Mouse (Mus musculus): ENCODE results near the gene Sco1. TPM values are rescaled to one million over a fixed set of nuclear protein-coding genes. Genes with fewer than 3 reads are reported as not detected.
A peak's percentile ranks its signal among the peaks of the same experiment; 100 is the strongest.

The Sco1 gene
- polyA plus RNA-seq, 1 experiment: 3.5 TPM

GRCm38 (mm10) chr11:67039799-67040198 is 12.7 kb upstream of the Sco1 start:
- no peak for DNase-seq
- Histone ChIP-seq H3K4me3 (replicated peaks; ENCODE audit: extremely low read depth, low read depth, low read length) (no peak overlapping the region), H3K4me1 (ENCODE audit: control insufficient read depth, insufficient read depth, low read length) (no peaks in the 10 kb centered on the region)
- TF ChIP-seq CTCF (IDR thresholded peaks at IDR 0.05; ENCODE audit: insufficient read depth, low read length) (0 out of 2 replicates have a peak, but pooled peaks have one; percentile 10), POLR2A (IDR thresholded peaks at IDR 0.05; ENCODE audit: borderline replicate concordance, extremely low read depth, low read depth, low read length) (no peak)
- WGBS: 90% methylated on average over 3 of the region's 3 CpGs

GRCm38 (mm10) chr11:67040483-67040882 is 12.0 kb upstream of the Sco1 start:
- 92% methylated on average over 6 of the region's 6 CpGs for WGBS
- no peak for TF ChIP-seq POLR2A (IDR thresholded peaks at IDR 0.05; ENCODE audit: borderline replicate concordance, extremely low read depth, low read depth, low read length)
- TF ChIP-seq CTCF (IDR thresholded peaks at IDR 0.05; ENCODE audit: insufficient read depth, low read length): no peak
- no peak for DNase-seq
- no peak overlapping the region for H3K4me3 ChIP-seq (replicated peaks; ENCODE audit: extremely low read depth, low read depth, low read length)
- peaks cover 4% of the 10 kb centered on the region; the same call in 1 of the 2 replicates for H3K4me1 ChIP-seq (ENCODE audit: control insufficient read depth, insufficient read depth, low read length)

- H3K4me1 ChIP-seq (ENCODE audit: control insufficient read depth, insufficient read depth, low read length): peaks cover 6% of the 10 kb centered on the region; the same call in 1 of the 2 replicates
- 63% methylated on average over 8 of the region's 8 CpGs for WGBS
- H3K4me3 ChIP-seq (replicated peaks; ENCODE audit: extremely low read depth, low read depth, low read length): no peak overlapping the region
- DNase-seq: no peak
- TF ChIP-seq POLR2A (IDR thresholded peaks at IDR 0.05; ENCODE audit: borderline replicate concordance, extremely low read depth, low read depth, low read length) (no peak), CTCF (IDR thresholded peaks at IDR 0.05; ENCODE audit: insufficient read depth, low read length) (no peak)
These were observed 9.5 kb upstream of the Sco1 start for GRCm38 (mm10) chr11:67043007-67043406.

GRCm38 (mm10) chr11:67044959-67045358 is 7.5 kb upstream of the Sco1 start:
- DNase-seq: no peak
- WGBS: 63% methylated on average over 6 of the region's 6 CpGs
- TF ChIP-seq CTCF (IDR thresholded peaks at IDR 0.05; ENCODE audit: insufficient read depth, low read length) (no peak), POLR2A (IDR thresholded peaks at IDR 0.05; ENCODE audit: borderline replicate concordance, extremely low read depth, low read depth, low read length) (no peak; the same call in 1 of the 2 replicates)
- H3K4me1 ChIP-seq (ENCODE audit: control insufficient read depth, insufficient read depth, low read length): peaks cover 6% of the 10 kb centered on the region; the same call in 1 of the 2 replicates
- no peak overlapping the region for H3K4me3 ChIP-seq (replicated peaks; ENCODE audit: extremely low read depth, low read depth, low read length)

GRCm38 (mm10) chr11:67047199-67047598 is 5.3 kb upstream of the Sco1 start:
- WGBS: 69% methylated on average over 5 of the region's 5 CpGs
- no peak for TF ChIP-seq CTCF (IDR thresholded peaks at IDR 0.05; ENCODE audit: insufficient read depth, low read length)
- TF ChIP-seq POLR2A (IDR thresholded peaks at IDR 0.05; ENCODE audit: borderline replicate concordance, extremely low read depth, low read depth, low read length): no peak
- peaks cover 6% of the 10 kb centered on the region; the same call in 1 of the 2 replicates for H3K4me1 ChIP-seq (ENCODE audit: control insufficient read depth, insufficient read depth, low read length)
- no peak overlapping the region for H3K4me3 ChIP-seq (replicated peaks; ENCODE audit: extremely low read depth, low read depth, low read length)
- no peak for DNase-seq

GRCm38 (mm10) chr11:67048496-67048895 is 4.0 kb upstream of the Sco1 start:
- TF ChIP-seq CTCF (IDR thresholded peaks at IDR 0.05; ENCODE audit: insufficient read depth, low read length): no peak
- Histone ChIP-seq H3K4me1 (ENCODE audit: control insufficient read depth, insufficient read depth, low read length) (peaks cover 8% of the 10 kb centered on the region; the same call in 1 of the 2 replicates), H3K4me3 (replicated peaks; ENCODE audit: extremely low read depth, low read depth, low read length) (no peak overlapping the region)
- WGBS: 79% methylated on average over 8 of the region's 8 CpGs
- DNase-seq: no peak

- no peak overlapping the region for H3K4me3 ChIP-seq (replicated peaks; ENCODE audit: extremely low read depth, low read depth, low read length)
These were observed 3.2 kb upstream of the Sco1 start for GRCm38 (mm10) chr11:67049256-67049655.

GRCm38 (mm10) chr11:67051676-67052320 is 672 bp upstream of the Sco1 start:
- DNase-seq: no peak
- H3K4me1 ChIP-seq (ENCODE audit: control insufficient read depth, insufficient read depth, low read length): peaks cover 2% of the 10 kb centered on the region; the same call in 1 of the 2 replicates
- WGBS: 6% methylated on average over 16 of the region's 16 CpGs
- peak overlapping the region; percentile 92 for H3K4me3 ChIP-seq (replicated peaks; ENCODE audit: extremely low read depth, low read depth, low read length)
- no peak for TF ChIP-seq CTCF (IDR thresholded peaks at IDR 0.05; ENCODE audit: insufficient read depth, low read length)
- TF ChIP-seq POLR2A (IDR thresholded peaks at IDR 0.05; ENCODE audit: borderline replicate concordance, extremely low read depth, low read depth, low read length): no peak

More at GRCm38 (mm10) chr11:67049256-67049655, 3.2 kb upstream of the Sco1 start:
- DNase-seq: no peak
- peaks cover 8% of the 10 kb centered on the region; the same call in 1 of the 2 replicates for H3K4me1 ChIP-seq (ENCODE audit: control insufficient read depth, insufficient read depth, low read length)
- TF ChIP-seq POLR2A (IDR thresholded peaks at IDR 0.05; ENCODE audit: borderline replicate concordance, extremely low read depth, low read depth, low read length): no peak
- TF ChIP-seq CTCF (IDR thresholded peaks at IDR 0.05; ENCODE audit: insufficient read depth, low read length): no peak
- WGBS: 77% methylated on average over 3 of the region's 3 CpGs

GRCm38 (mm10) chr11:67054754-67055365 is 2.4 kb downstream of the Sco1 start:
- TF ChIP-seq CTCF (IDR thresholded peaks at IDR 0.05; ENCODE audit: insufficient read depth, low read length) (no peak), POLR2A (IDR thresholded peaks at IDR 0.05; ENCODE audit: borderline replicate concordance, extremely low read depth, low read depth, low read length) (no peak)
- H3K4me1 ChIP-seq (ENCODE audit: control insufficient read depth, insufficient read depth, low read length): peaks cover 2% of the 10 kb centered on the region; the same call in 1 of the 2 replicates
- 85% methylated on average over 8 of the region's 8 CpGs for WGBS

GRCm38 (mm10) chr11:67061311-67061710 is 8.8 kb downstream of the Sco1 start:
- WGBS: 95% methylated on average over 2 of the region's 2 CpGs
- no peak overlapping the region for H3K4me3 ChIP-seq (replicated peaks; ENCODE audit: extremely low read depth, low read depth, low read length)
- DNase-seq: no peak
- TF ChIP-seq POLR2A (IDR thresholded peaks at IDR 0.05; ENCODE audit: borderline replicate concordance, extremely low read depth, low read depth, low read length): no peak
- no peak for TF ChIP-seq CTCF (IDR thresholded peaks at IDR 0.05; ENCODE audit: insufficient read depth, low read length)
- H3K4me1 ChIP-seq (ENCODE audit: control insufficient read depth, insufficient read depth, low read length): no peaks in the 10 kb centered on the region

More at GRCm38 (mm10) chr11:67054754-67055365, 2.4 kb downstream of the Sco1 start:
- H3K4me3 ChIP-seq (replicated peaks; ENCODE audit: extremely low read depth, low read depth, low read length): no peak overlapping the region
- no peak for DNase-seq
